Mouse (Mus musculus) cortical plate, adult 2 months (tissue): ENCODE results near the gene Slc5a9.

Experiments
- CTCF ChIP-seq: fragments of 200-500 bp; IDR thresholded peaks from 2 replicates; pipeline ENCODE4 v1.5.1; 2011; ENCODE audit warnings: mild to moderate bottlenecking, control low read depth, low read length; ENCODE audit not compliant: insufficient read depth; ENCODE audit errors: extremely low read depth
- POLR2A ChIP-seq: fragments of 200-500 bp; IDR thresholded peaks from 2 replicates; pipeline ENCODE4 v1.6.1; 2011; ENCODE audit warnings: mild to moderate bottlenecking, low read length, control low read depth; ENCODE audit not compliant: insufficient read depth; ENCODE audit errors: extremely low read depth

DNA sequence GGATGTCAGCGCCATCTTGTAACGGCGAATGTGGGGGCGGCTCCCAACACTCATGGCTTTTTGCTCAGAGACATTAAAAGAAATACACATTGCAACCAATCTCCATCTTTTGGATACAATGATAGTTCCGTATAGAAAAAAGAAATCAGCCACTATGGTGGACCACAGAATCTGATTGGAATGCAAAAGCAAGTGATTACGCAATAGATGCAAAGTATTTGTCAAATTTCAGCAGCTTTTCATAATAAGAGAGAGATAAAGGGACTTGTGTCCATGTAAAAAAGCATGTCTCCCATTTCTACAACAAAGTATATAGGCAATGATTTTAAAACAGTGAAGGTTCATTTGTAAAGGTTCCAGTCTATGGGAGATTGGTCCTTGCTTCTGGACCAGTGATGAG, 63.8 kb downstream of the Slc5a9 start:
- TF ChIP-seq CTCF (no peak), POLR2A (no peak)
